Mouse (Mus musculus) brain, embryonic 14.5 days (tissue): Measurements from ENCODE around the gene Poc1a.

Experiments
- CTCF ChIP-seq: fragments of 200-500 bp; IDR thresholded peaks from 2 replicates; pipeline ENCODE4 v1.5.1; 2012; ENCODE audit warnings: inconsistent platforms, mild to moderate bottlenecking, moderate library complexity, borderline replicate concordance; ENCODE audit not compliant: insufficient read depth, insufficient read length; ENCODE audit errors: extremely low read depth
- POLR2A ChIP-seq: fragments of 200-500 bp; IDR thresholded peaks from 2 replicates; pipeline ENCODE4 v1.6.1; 2012; ENCODE audit warnings: mild to moderate bottlenecking, inconsistent platforms, borderline replicate concordance; ENCODE audit not compliant: poor library complexity, insufficient read depth, insufficient read length, severe bottlenecking; ENCODE audit errors: extremely low read depth

- no peak for TF ChIP-seq CTCF
- TF ChIP-seq POLR2A, result no peak
Observed at GRCm38 (mm10) chr9:106273791-106274190, 7.1 kb upstream of the Poc1a start.
